Mouse (Mus musculus) heart, adult 9 months (tissue): ENCODE data around the gene Hspb1.

Source experiments
- DNase-seq, 2 experiments: peaks; one replicate each; pipeline ENCODE4 v3.0.0; 2022; ENCODE audit warnings: low spot score in 2 of 2

The Hspb1 gene

DNA sequence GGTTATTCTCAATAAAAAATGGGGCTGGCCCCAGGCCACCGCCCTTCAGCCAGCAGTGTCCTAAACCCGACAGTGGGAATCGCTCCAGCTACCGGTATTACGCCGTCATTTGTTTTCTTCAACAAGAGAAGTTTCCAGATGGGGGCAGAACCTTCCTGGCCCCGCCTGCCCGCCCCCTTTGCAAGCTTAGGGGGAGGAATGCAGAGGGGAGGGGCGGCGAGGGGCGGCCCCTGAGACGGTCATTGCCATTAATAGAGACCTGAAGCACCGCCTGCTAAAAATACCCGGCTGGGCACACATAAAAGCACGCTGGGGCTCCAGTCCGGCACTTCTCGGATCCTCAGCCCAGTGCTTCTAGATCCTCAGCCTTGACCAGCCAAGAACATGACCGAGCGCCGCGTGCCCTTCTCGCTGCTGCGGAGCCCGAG is at the start of gene Hspb1:
TSS of gene Hspb1 (plus strand) at position 245 of the 428 bp plus-strand sequence.
- peak; percentile 96 to 97 for DNase-seq

DNA sequence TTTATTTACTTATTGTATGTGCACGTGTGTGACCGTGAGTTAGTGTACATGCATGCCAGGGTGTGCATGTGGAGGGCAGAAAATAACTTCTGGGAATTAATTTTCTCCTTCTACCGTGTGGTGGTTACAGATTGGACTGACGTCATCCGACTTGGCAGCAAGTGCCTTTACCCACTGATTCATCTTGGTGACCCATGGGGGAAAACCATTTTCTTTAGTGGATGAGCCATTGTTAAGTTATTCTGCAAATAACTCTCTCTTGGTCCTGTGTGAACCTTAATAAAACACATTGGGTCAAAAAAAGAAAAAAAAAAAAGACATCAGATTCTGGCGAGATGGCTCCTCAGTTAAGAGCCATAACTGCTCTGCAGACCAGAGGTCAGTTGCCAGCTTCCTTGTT is 46.1 kb upstream of the Hspb1 start:
- DNase-seq: no peak

DNA sequence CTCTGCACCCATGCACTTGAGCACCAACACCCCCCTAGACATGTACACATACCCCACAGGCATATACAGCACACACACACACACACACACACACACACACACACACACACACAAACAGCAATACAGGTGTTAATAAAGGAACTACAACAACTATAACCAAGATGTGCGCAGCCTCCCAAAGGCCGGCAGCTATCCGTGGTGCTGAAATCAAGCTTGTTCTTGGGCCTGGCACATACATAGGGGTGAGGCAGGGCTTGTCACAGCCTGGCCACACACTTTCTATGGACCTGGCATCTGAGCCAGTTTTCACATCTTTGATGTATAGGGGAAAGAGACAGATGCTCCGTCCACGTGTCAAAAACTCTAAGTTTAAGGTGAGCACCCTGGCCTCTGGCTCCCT is 44.3 kb upstream of the Hspb1 start:
- DNase-seq: no peak

DNA sequence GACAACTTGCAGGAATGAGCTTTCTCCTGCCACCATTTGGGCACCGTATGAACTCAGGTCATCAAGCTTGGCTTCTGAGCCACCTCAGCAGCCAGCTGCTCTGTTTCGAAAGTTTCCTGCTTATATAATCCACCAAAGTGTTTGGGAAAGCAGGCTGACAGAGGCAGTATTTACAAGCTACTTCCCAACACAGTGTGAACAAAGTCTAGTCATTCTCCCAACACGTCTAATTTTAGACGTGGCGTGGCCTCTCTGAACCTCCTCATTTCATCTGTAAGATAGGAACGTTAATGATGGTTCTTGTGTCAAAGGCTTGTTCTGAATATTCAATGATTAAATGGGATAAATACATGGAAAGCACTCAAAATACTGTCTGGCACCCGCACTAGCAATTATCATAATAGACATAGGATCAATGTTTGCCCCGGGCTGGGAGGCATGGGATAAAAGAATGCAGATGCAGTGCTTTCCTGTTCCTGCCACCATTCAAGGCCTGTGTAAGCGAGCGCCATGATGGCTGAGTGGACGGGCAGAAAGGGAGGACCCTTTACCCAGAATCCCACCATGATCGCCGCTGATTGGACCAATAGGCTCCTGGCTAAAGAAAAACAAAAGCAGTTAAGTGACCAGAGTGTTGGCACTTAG is 41.9 kb upstream of the Hspb1 start:
- DNase-seq: no peak

DNA sequence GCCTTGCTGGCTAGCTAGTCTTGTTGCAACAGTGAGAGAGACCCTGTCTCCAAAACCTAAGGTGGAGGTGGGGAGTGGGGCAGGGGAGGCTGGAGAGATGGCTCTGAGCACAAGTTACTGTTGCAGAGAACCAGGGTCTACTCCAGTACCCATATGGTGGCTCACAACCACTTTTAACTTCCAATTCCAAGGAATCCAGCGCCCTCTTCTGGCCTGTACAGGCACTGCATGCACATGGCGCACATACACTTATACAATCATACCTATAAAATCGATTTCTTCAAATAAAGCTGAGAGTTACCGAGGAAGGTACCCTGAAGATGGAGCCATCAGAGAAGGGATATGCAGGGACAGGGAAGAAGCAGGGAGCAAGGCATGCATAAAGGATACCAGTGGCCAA is 40.3 kb upstream of the Hspb1 start:
- no peak for DNase-seq

DNA sequence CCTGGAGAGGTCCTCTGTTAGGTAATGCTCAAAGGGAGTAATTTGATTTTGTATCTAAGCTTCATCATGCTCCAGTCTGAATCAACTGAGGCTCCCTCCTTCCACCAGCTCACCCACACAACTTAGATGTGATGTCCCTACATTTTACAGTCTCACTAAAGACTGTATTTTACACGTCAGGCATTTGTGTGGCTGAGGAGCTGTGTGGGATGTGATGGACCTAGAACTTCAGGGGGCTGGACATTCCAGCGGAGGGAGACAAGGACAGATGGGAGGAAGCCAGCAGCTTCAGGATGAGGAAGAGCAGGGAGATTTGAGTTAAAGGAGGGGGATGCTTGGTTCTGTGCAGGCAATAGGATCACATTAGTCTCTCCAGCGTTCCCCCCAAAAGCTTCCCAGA is 39.8 kb upstream of the Hspb1 start:
- DNase-seq: no peak

DNA sequence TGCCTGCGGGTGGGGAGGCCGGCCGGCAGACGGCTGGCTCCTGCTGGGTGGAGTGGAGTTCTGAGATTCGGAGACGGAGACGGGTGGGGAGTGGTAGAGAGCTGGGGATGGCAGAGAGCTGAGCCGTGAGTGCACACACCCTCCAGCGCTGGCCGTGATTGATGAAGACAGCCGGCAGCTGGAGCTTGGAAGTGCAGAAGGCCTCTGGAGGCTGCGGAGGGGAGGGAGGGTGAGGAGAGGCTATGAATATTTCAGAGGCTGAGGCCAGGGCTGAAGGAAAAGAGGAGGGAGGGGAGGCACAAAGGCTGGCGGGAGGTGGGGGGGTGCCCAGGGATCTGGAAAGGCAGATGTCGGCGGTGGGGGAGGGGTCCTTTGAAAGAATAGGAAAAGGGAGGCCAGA is 36.7 kb upstream of the Hspb1 start:
- no peak for DNase-seq

DNA sequence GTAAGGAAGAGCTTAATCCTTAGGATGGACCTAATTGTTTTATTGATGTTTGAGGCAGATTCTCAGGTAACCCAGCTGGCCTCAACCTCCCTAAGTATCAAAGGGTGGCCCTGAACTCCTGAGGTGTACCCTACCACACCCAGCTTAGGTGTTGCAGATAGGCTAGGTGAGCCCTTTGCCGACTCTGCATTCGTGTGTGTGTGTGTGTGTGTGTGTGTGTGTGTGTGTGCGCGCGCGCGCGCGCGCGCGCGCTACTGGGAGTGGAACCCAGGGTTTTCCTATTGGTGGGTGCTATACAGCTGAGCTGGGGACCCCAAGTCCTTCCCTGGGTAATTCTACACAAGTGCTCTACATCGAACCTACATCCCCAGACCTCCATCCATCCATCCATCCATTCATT is 36.2 kb upstream of the Hspb1 start:
- DNase-seq: no peak

DNA sequence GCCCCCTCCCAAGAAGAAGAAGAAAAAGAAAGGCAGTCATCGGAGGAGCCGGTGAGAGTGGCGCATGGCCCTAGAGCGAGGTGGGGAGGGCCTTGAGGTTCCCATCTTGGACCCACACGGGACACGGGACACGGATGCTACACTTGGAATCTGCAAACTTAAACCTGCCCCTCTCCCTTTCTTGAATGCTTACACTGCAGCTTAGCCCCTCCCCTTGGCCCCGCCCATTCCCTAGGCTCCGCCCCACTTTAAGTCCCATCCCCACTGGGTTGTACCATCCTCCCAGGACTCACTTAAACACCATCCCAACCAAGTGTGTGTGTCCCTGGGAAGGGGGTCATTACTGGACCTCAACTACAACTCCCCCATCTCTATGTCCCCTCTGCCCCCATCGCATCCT is 35.3 kb upstream of the Hspb1 start:
- DNase-seq: no peak

DNA sequence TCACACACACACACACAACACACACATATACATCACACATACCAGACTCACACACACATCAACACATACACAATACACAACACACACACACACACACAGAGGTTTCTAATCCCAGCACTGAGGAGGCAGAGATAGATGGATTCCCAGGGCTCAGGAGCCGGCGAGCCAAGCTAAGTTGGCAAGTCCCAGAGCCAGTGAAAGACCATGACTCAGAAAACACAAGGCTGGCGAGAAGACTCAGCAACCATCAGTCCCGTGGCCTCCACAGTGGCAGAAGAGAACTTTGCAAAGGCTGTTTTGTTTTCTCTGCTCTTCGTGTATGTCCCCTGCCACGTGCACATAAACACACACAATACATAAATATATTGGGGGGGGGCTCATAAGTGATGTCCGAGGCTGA is 34.0 kb upstream of the Hspb1 start:
- no peak for DNase-seq

DNA sequence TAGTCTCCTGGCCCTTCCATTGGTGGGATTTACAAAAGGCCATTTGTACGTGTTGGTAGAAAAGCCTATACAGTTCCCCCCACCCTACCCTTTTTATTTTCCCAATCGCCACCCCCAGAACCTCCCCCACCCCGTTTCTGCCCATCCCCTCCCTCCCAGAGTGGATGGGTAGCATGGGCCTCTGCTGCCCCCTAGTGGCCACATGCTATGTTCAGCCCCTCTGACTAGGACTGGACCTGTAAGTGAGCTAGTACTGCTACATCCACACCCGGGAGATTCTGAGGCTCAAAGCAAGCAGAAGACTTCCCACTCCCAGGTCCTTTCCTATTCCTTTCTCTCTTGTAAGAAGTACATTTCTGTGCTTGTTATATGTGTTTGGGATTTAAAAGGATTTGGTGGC is 32.6 kb upstream of the Hspb1 start:
- peak; percentile 41 to 47 for DNase-seq

DNA sequence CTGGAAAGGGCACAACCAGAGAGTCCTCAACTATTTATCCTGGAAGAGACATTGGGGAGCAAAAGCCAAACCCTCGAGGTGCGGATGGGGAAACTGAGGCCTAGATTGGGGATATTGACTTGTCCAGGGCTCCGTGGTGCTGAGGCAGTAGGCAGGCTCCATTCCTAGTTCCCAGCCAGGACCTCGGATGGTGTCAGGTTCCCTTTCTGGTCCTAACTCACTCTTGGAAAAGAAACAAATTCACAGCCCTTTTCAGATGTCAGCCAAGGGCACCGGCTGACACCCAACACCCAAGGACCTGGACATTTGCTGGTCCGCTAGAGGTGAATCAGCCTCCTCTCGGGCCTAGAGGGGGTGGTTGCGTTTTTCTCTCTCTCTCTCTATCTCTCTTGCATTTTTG is 21.1 kb upstream of the Hspb1 start:
- no peak for DNase-seq

DNA sequence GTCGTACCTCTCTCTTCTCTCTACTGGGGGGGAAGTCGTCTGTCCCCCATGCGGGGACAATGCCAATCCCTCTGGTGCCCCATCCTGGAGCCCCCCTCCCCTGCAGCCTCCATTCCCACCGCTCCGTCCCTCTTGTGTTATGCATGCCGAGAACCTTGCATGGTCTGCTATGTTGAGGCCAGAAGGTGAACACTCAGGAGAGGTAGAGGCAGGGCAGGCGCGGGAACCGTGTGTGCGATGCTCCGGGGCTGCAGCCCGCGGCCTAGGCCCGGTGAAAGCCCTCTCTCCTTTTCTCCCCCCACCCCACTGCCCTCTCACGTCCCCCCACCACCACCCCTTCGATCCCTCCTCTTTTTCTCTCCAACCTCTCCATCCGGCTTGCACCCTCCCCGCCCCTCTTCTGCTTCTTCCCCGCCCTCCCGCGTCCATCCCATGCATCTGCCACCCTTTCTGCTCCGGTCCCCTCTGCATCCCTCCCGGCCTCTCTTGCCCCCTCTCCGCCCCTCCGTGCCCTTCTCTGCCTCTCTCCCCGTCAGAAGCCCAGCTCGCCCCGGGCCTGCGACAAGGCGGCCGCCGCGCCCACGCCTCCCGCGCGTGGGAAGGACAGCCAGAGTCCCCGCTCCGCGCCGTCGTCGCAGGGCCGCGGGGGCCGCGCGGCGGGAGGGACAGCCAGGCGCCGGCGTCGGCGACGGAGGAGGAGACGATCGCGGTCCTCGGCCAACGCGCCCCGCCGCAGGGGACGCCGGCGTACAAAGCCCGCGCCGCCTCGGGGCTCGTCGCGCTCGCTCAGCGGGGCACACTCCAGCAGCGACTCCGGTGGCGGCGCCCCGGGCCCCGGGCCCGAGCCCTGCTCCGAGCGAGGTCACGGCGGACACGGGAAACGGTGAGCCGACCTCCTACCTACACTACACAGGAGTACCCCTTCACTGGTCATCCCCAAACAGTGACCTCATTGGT is 19.8 kb upstream of the Hspb1 start:
- no peak for DNase-seq

DNA sequence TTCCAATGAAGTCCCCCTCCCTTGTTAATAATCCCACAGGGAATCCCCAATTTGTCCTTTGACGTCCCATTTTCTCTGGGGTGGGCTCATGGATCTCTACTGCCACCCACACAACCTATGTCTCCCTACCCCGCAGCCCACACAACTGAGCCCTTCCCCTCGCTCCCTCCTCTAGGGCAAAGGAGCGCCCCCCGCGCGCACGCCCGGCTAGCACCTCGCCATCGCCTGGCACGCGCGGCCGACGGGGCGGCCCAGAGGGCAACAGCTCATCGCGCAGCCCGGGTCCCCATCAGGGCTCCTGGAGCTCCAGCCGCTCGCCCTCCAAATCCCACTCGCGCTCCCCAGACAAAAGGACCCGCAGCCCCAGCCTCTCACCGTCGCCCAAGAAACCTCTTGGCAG is 19.1 kb upstream of the Hspb1 start:
- no peak for DNase-seq

DNA sequence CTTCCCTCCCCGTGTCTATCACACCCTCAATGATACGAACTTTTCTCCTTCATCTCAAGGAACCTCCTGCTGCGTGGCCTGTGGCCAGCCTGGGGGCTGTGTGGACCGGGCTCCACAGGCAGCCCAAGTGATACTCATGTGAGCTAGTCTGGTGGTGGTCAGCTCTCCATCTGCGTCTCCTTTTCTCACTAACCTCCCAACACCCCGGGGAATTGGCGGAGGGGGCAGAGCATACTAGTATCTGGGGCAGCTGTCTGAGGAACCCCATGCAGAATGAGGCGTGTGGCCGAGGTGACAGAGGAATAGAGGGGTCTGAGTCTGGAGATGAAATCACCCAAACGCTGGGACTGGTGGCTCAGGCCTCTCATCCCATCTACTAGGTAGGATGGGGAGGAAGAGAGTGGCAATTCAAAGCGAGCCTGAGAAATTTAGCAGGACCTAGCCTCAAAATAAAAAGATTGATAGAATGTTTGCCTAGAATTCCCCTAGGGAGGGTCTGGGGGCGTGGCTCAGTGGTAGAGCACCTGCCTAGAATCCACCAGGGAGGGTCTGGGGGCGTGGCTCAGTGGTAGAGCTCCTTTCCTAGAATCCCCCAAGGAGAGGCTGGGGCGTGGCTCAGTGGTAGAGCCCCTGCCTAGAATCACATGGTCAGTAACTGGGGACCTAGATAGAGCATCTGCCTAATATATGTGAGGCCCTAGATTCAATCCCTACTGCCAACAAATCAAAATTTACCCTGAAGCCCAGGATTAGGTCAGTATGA is 17.9 kb upstream of the Hspb1 start:
- DNase-seq: no peak

DNA sequence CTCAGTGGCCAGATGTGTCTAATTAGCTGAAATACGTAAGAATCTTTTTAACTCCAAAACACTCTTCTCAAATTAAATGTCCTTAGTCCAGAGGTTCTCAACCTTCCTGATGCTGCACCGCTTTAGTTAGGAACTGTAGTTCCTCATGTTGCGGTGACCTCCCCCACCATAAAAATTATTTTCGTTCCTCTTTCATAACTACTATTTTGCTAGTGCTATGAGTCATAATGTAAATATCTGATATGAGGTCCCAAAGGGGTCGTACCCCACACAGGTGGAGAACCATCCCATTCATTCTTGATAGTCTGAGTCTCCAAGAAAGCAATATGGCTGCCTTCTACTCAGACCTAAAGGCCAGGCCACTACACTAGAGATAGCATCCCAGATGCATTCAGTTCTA is 17.2 kb upstream of the Hspb1 start:
- no peak for DNase-seq

DNA sequence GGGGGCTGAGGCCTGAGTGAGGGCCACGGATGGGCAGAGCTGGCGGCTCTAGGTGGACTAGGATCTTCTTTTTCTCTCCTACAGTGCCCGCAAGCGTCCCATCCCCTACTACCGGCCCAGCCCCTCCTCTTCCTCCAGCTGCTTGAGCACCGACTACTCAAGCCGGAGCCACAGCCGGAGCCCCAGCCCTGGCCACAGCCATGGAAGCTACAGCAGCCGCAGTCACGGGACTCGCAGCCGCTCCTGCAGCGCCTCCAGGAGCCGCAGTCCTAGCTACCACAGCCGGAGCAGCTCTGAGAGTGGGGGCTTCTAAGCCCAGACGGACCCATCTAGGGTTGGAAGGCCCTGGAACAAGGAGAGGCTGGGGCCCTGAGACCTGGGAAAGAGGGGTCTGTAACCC is 14.7 kb upstream of the Hspb1 start:
- DNase-seq: no peak

DNA sequence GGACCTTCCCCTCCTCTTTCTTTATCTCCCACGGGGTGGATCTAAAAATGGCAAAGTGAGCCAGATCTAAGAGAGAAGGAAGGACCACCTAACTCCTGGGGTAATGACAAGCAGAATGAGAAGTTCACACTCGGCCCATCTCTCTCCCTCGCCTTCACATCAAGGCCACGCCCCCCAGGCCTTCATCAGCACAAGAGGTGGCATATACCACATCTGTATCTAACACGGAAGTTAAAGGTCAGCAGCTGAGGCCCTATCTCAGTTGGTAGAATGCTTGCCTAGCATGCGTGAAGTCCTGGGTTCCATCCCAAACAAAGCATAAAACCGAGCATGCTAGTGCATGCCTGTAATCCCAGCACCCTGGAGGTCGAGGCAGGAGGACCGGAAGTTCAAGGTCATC is 14.0 kb upstream of the Hspb1 start:
- DNase-seq: no peak

DNA sequence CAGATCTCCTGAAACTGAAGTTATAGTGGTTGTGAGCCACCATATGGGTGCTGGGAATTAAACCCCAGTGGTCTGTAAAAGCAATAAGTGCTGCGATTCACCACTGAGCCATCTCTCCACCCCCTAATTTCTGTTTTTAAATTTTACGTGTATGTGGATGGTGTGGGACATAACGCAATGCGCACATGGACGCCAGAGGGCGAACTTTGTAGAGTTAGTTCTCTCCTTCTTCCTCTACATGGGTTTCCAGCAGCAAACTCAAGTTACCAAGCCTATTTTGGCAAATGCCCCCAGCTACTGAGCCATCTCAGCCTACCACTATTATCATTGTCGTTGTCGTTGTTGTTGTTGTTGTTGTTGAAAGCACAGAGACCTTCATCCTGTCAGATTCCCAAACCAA is 10.5 kb upstream of the Hspb1 start:
- DNase-seq: peak; percentile 39 to 73

DNA sequence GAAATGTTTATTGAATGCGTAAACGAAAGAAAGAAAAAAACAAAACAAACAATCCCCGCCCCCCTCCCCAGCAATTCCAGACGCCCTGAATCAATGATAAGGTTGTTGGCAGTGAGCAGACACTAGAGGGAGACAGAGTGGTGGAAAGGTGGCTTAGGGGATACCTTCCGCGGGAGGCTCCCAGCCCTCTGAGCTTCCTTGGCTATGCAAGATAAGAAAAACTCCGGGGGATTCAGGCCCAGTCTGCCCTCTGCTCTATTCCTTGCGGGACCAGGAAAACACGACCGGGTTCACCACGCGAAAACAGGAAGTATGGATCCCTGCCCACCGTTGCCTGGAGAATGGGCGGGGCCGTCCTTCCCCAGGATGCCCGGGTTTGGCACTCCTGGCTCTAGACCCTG is 9.9 kb upstream of the Hspb1 start:
- peak; percentile 68 to 76 for DNase-seq

DNA sequence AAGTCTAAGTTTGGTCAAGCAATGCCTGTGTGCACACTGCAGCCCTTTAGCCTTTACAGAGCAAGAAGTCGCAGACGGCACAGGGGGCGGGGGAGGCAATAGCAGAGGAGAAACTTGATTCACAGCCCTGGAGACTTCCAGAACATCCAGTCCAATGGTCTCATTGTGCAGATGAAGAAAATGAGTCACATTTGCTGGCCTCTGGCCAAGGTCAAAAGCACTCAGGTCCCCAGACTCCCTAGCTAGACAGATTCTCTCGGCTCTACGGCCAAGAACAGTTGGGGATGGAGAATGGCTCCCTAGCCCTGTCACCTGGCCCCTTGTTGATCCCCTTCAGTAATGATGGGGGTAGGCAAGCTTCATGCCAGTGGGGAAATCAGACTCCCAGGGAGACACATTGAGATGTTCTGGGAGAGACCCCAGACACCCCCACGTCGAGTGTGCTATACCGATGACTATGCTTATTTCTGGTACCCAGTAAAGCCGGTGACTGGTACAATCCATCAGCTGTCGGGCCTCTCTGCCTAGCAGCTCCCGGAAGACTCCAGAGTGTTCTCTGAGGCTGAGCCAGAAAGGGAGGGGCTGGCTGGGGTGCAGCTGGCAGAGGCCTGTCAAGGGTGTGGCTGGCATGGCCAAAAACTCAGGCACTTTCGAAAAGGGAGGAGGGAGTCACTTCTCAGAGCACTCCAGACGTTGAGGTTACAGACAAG is 8.1 kb upstream of the Hspb1 start:
- peak; percentile 87 to 93 for DNase-seq

DNA sequence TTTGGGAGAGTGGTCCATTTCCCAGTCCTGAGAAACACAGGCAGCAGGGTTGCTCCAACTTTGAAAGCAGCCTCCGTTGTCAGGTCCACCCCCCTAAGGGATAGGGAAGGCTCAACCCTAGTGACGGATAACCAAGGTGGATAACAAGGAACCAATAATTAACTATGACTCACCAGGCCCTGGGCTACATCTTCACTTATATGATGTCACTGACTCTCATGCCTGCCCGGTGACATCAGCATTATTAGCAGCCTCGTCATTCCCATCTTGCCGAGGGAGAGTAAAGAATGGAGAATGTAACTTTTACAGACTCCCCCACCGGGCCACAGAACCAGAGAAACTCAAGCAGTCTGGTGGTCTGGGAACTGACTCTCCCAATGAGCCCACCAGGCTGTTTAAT is 3.1 kb upstream of the Hspb1 start:
- DNase-seq: no peak
